Mouse (Mus musculus): ENCODE data around the gene Gucy1b1.

DNA sequence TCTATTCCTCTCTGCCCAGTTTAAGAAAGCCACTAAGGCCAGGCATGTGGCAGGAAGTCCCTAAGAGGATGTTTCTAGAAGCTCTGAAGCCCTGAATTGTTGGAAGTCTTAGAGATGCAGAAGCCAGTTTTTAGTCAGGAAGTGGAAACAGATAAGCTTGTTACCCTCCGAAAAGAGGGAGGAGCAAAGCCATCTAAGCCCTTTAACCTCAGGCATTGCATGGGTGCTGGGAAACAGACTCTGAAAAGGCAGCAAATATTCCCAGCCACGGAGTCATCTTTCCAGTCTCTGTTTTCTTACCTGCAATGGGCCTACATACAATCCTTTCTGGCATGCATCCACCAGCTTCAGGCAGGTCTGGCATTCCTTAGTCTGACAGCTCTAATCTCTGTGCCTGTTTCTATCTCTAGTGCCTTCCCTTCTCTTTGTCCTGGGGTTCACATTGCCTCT, 84.8 kb downstream of the Gucy1b1 start:
- TF ChIP-seq POLR2AphosphoS2 (IDR thresholded peaks at IDR 0.05; ENCODE audit: insufficient read length, low read depth) (no peak), POLR2A (IDR thresholded peaks at IDR 0.05; ENCODE audit: insufficient read length, low read depth) (no peak), MYOG (IDR thresholded peaks at IDR 0.05; ENCODE audit: control insufficient read depth in 1 of 3, insufficient read depth in 1 of 3, insufficient read length in 2 of 3, low read depth in 2 of 3) (no peak), E2F4 (IDR thresholded peaks at IDR 0.05; ENCODE audit: insufficient read depth) (no peak), TCF12 (IDR thresholded peaks at IDR 0.05; ENCODE audit: insufficient read depth, poor library complexity, severe bottlenecking) (no peak), MAX (IDR thresholded peaks at IDR 0.05; ENCODE audit: low read depth) (no peak), CEBPB (IDR thresholded peaks at IDR 0.05; ENCODE audit: insufficient read depth, poor library complexity, severe bottlenecking) (no peak), USF1 (IDR thresholded peaks at IDR 0.05; ENCODE audit: low read depth) (no peak), REST (IDR thresholded peaks at IDR 0.05; ENCODE audit: insufficient read depth, insufficient read length) (no peak)

All from myocyte (in vitro differentiated cells).